Mouse (Mus musculus) limb, embryonic 14.5 days (tissue): Measurements from ENCODE around the gene Snrpe. TPM values are rescaled to one million over a fixed set of nuclear protein-coding genes. Genes with fewer than 3 reads are reported as not detected.

Experiments used
- ATAC-seq: fragments of 200-750 bp; cut with Nextera tagmentation; 2 replicates; pipeline ENCODE4 v1.8.0; 2017; ENCODE audit warnings: low read depth, moderate number of reproducible peaks, moderate TSS enrichment; ENCODE audit not compliant: low FRiP score
- DNase-seq: peaks from one replicate; pipeline ENCODE4 v3.0.0-alpha.2; 2015; ENCODE audit warnings: low spot score
- H3K27ac ChIP-seq: fragments of 300-500 bp; sonication (generic); replicated peaks from 2 replicates; pipeline ENCODE4 v1.5.1; 2014; ENCODE audit warnings: low read depth, mild to moderate bottlenecking, low read length, moderate library complexity, mixed read lengths
- H3K27me3 ChIP-seq: fragments of 300-500 bp; sonication (generic); 2 replicates; pipeline ENCODE4 v1.6.1; 2014; ENCODE audit warnings: low read length, mixed read lengths; ENCODE audit not compliant: control insufficient read depth, insufficient read depth
- H3K36me3 ChIP-seq: fragments of 300-500 bp; sonication (generic); 2 replicates; pipeline ENCODE4 v1.6.1; 2014; ENCODE audit warnings: mild to moderate bottlenecking, low read length, moderate library complexity, mixed read lengths; ENCODE audit not compliant: control insufficient read depth, insufficient read depth
- H3K4me1 ChIP-seq: fragments of 300-500 bp; sonication (generic); 2 replicates; pipeline ENCODE4 v1.6.1; 2014; ENCODE audit warnings: antibody characterized with exemption, low read length, mixed read lengths; ENCODE audit not compliant: control insufficient read depth, insufficient read depth
- H3K4me2 ChIP-seq: fragments of 300-500 bp; sonication (generic); replicated peaks from 2 replicates; pipeline ENCODE4 v1.6.1; 2014; ENCODE audit warnings: low read depth, mild to moderate bottlenecking, low read length, moderate library complexity; ENCODE audit not compliant: severe bottlenecking
- H3K4me3 ChIP-seq: fragments of 300-500 bp; sonication (generic); replicated peaks from 2 replicates; pipeline ENCODE4 v1.5.1; 2014; ENCODE audit warnings: low read length
- H3K9ac ChIP-seq: fragments of 300-500 bp; sonication (generic); 2 replicates; pipeline ENCODE4 v1.6.1; 2014; ENCODE audit warnings: mild to moderate bottlenecking, low read depth, low read length, moderate library complexity; ENCODE audit not compliant: severe bottlenecking
- H3K9me3 ChIP-seq: fragments of 300-500 bp; sonication (generic); 2 replicates; pipeline ENCODE4 v1.6.1; 2016; ENCODE audit warnings: low read length; ENCODE audit not compliant: control insufficient read depth
- POLR2A ChIP-seq: fragments of 200-500 bp; IDR thresholded peaks from 2 replicates; pipeline ENCODE4 v1.8.0; 2012; ENCODE audit warnings: inconsistent platforms, mild to moderate bottlenecking, moderate library complexity, borderline replicate concordance; ENCODE audit not compliant: insufficient read depth, insufficient read length; ENCODE audit errors: extremely low read depth
- WGBS: fragments of 180-500 bp; shearing (Covaris S2); extraction: QIAGEN DNeasy Blood & Tissue Kit; methylation state at CpG from one replicate; pipeline ENCODE4 v1.1.7; 2014; 5-methylcytosine and 5-hydroxymethylcytosine counted together
- polyA plus RNA-seq, 2 experiments: library from polyadenylated mRNA; depleted of rRNA in 1 of 2; stranded (reverse) in 1 of 2; unstranded in 1 of 2; fragments of >200 nt; fragmentation: Nextera tagmentation in 1 of 2; extraction: Ambion mirVana in 1 of 2; gene quantifications; 2 replicates each; pipeline versions ENCODE4 v1.2.1 to v1.2.3; 2012 to 2014

Gene Snrpe
- polyA plus RNA-seq, 2 experiments: 387 to 677 TPM

GRCm38 (mm10) chr1:133617908-133618307, 7.8 kb upstream of the Snrpe start:
- ATAC-seq (no peak), DNase-seq (no peak)
- H3K27ac ChIP-seq: no peak overlapping the region
- no peak for TF ChIP-seq POLR2A
- no peaks in the 10 kb centered on the region for H3K27me3 ChIP-seq
- WGBS: 66% methylated on average over 2 of the region's 2 CpGs
- H3K9ac ChIP-seq: no peak overlapping the region
- H3K36me3 ChIP-seq: peaks cover 64% of the 10 kb centered on the region
- no peak overlapping the region for H3K4me3 ChIP-seq
- no peaks in the 10 kb centered on the region for H3K9me3 ChIP-seq
- no peaks in the 10 kb centered on the region for H3K4me1 ChIP-seq
- no peak overlapping the region for H3K4me2 ChIP-seq

DNA sequence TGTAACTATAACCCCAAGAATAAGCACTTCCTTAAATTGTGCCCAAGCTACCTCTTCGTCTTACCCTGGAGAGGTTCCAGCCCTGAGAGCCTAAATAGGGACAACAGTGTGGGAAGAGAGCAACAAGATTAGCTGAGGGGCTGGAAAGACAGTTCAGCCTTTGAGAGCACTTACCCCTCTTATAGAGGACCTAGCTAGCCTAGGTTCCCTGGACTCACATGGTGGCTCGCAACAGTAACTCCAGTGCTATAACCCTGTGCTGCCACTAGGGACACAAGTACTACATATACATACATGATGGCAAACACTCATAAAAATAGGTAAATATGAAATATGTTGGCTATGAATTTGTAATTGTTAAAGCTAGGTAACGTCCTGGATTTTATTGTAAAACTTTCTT, 3.7 kb upstream of the Snrpe start:
- Histone ChIP-seq H3K27me3 (no peaks in the 10 kb centered on the region), H3K36me3 (peaks cover 34% of the 10 kb centered on the region), H3K27ac (no peak overlapping the region), H3K9me3 (no peaks in the 10 kb centered on the region), H3K9ac (no peak overlapping the region), H3K4me3 (no peak overlapping the region), H3K4me2 (no peak overlapping the region), H3K4me1 (peaks cover 3% of the 10 kb centered on the region; the same call in 1 of the 2 replicates)
- DNase-seq: no peak
- TF ChIP-seq POLR2A: no peak
- WGBS: 75% methylated on average over 3 of the region's 3 CpGs
- ATAC-seq: no peak

- no peak for TF ChIP-seq POLR2A
- WGBS: 69% methylated on average over 1 of the region's 1 CpGs
These were observed 1.3 kb upstream of the Snrpe start for GRCm38 (mm10) chr1:133611436-133611835.

DNA sequence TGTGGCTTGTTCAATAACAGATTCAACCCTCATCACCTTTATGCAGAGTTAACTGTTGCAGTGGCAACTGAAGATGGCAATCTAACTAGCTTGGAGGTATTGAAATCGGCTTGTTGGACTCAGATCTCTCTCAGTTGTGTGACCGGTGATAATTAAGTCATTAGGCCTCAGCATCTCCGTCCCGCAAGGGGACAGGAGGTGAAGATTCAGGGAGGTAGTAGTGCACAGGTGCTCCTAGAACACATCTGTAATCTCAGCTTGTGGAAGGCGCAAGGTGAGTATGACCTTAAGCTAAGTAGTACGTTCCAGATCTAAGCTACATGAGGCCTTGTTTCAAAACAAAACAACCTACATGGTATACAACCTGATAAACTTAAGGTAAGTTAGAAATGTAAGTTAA, 510 bp upstream of the Snrpe start:
- Histone ChIP-seq H3K4me3 (peak overlapping the region; percentile 89), H3K4me1 (peaks cover 3% of the 10 kb centered on the region; the same call in 1 of the 2 replicates), H3K9me3 (no peaks in the 10 kb centered on the region), H3K9ac (0 out of 2 replicates have a peak overlapping the region, but pooled peaks have one; percentile 31), H3K36me3 (peaks cover 42% of the 10 kb centered on the region), H3K27me3 (no peaks in the 10 kb centered on the region), H3K4me2 (0 out of 2 replicates have a peak overlapping the region, but pooled peaks have one; percentile 18), H3K27ac (no peak overlapping the region)
- 53% methylated on average over 6 of the region's 6 CpGs for WGBS
- ATAC-seq (no peak), DNase-seq (no peak)
- no peak for TF ChIP-seq POLR2A

More at GRCm38 (mm10) chr1:133611436-133611835, 1.3 kb upstream of the Snrpe start:
- Histone ChIP-seq H3K27ac (no peak overlapping the region), H3K4me1 (peaks cover 3% of the 10 kb centered on the region; the same call in 1 of the 2 replicates), H3K4me2 (no peak overlapping the region), H3K36me3 (peaks cover 38% of the 10 kb centered on the region), H3K9me3 (no peaks in the 10 kb centered on the region), H3K27me3 (no peaks in the 10 kb centered on the region), H3K4me3 (no peak overlapping the region), H3K9ac (no peak overlapping the region)
- no peak for ATAC-seq
- no peak for DNase-seq

DNA sequence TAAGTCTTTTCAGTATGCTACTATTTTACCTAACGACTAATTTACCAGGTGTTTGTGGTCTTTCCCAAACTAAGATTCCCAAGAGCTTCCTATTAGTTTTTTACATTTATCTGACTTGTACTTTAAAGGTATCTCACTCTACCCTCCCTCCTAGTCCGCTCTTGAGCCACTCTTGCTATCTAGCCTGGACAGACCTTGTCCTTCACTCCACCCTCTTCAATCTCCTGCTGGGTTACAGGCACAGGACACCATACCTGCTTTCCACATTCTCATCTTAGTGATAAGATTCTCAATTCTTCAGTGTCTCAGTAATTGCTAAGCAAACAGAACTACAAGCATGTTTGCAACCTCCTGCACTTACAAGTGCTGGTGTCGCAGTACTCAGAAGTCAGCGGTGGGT, 6.9 kb downstream of the Snrpe start:
- Histone ChIP-seq H3K27ac (no peak overlapping the region), H3K4me3 (no peak overlapping the region), H3K36me3 (peaks cover 70% of the 10 kb centered on the region), H3K4me1 (no peaks in the 10 kb centered on the region), H3K27me3 (no peaks in the 10 kb centered on the region), H3K9me3 (no peaks in the 10 kb centered on the region), H3K9ac (no peak overlapping the region), H3K4me2 (no peak overlapping the region)
- ATAC-seq (no peak), DNase-seq (no peak)
- WGBS: 94% methylated on average over 4 of the region's 4 CpGs
- no peak for TF ChIP-seq POLR2A
